Mouse (Mus musculus) thymus, postnatal 0 days (tissue): ENCODE results near the gene 4930402K13Rik. TPM values are rescaled to one million over a fixed set of nuclear protein-coding genes. Genes with fewer than 3 reads are reported as not detected.
"Not testable (repeated sequence)": the region's sequence is repeated elsewhere in the genome, so short reads cannot be mapped to it uniquely, and the experiment has no call there.

Experiments used
- DNase-seq: peaks from one replicate; pipeline ENCODE4 v3.0.0-alpha.2; 2015; ENCODE audit warnings: low spot score
- polyA plus RNA-seq: library from polyadenylated mRNA; unstranded; fragments of >200 nt; fragmentation: Nextera tagmentation; extraction: Ambion mirVana; gene quantifications from 2 replicates; pipeline ENCODE4 v1.2.1, GENCODE M21; 2015

4930402K13Rik gene
- not detected in 2 replicates for polyA plus RNA-seq

- DNase-seq: no peak
Observed at GRCm38 (mm10) chrX:9104262-9104661, at the start of gene 4930402K13Rik. Gene 4930402K13Rik, plus strand, starts transcription at chrX:9104562.

GRCm38 (mm10) chrX:9060952-9061351 lies 43.4 kb upstream of the 4930402K13Rik start:
- DNase-seq: not testable (repeated sequence)

- no peak for DNase-seq
Observed at GRCm38 (mm10) chrX:9062101-9062500, 42.3 kb upstream of the 4930402K13Rik start.

GRCm38 (mm10) chrX:9062715-9063114 lies 41.6 kb upstream of the 4930402K13Rik start, which contains the start of gene Fthl17f:
Gene Fthl17f, plus strand, starts transcription at chrX:9063015.
- not testable (repeated sequence) for DNase-seq

- not testable (repeated sequence) for DNase-seq
Observed at GRCm38 (mm10) chrX:9077699-9078098, 26.7 kb upstream of the 4930402K13Rik start.

GRCm38 (mm10) chrX:9095066-9095465 lies 9.3 kb upstream of the 4930402K13Rik start:
- DNase-seq: not testable (repeated sequence)

- no peak for DNase-seq
Observed at GRCm38 (mm10) chrX:9110381-9110780, 6.0 kb downstream of the 4930402K13Rik start.

GRCm38 (mm10) chrX:9124928-9125327 lies 20.6 kb downstream of the 4930402K13Rik start:
- DNase-seq: no peak

GRCm38 (mm10) chrX:9128317-9128831 lies 24.0 kb downstream of the 4930402K13Rik start:
- no peak for DNase-seq

- DNase-seq: no peak
Observed at GRCm38 (mm10) chrX:9139290-9139948, 35.1 kb downstream of the 4930402K13Rik start.

- no peak for DNase-seq
Observed at GRCm38 (mm10) chrX:9142669-9143068, 38.3 kb downstream of the 4930402K13Rik start.

Other genes starting within 250 kb of the 4930402K13Rik start
- gene Gm5751, start 230.3 kb upstream of the 4930402K13Rik start, polyA plus RNA-seq: not detected in 2 replicates
- gene B630019K06Rik, start 212.2 kb upstream of the 4930402K13Rik start, polyA plus RNA-seq: 0.67 and 0.78 TPM in 2 replicates
- gene Fthl17b, start 141.6 kb upstream of the 4930402K13Rik start, polyA plus RNA-seq: not detected in 2 replicates
- gene Fthl17c, start 128.0 kb upstream of the 4930402K13Rik start, polyA plus RNA-seq: not detected in 2 replicates
- gene Fthl17d, start 117.8 kb upstream of the 4930402K13Rik start, polyA plus RNA-seq: not detected in 2 replicates
- gene Fthl17e, start 71.1 kb upstream of the 4930402K13Rik start, polyA plus RNA-seq: not detected in 2 replicates
- gene Fthl17f, start 41.5 kb upstream of the 4930402K13Rik start, polyA plus RNA-seq: not detected in 2 replicates
- gene Lancl3, start 95.3 kb downstream of the 4930402K13Rik start, polyA plus RNA-seq: 0.37 and 0.88 TPM in 2 replicates
- gene Gm14862, start 152.3 kb downstream of the 4930402K13Rik start, polyA plus RNA-seq: not detected in 2 replicates
- gene Xk, start 168.2 kb downstream of the 4930402K13Rik start, polyA plus RNA-seq: 0.69 and 0.78 TPM in 2 replicates
- gene H2al1m, start 179.2 kb downstream of the 4930402K13Rik start, polyA plus RNA-seq: not detected in 2 replicates
- gene H2al1k, start 246.1 kb downstream of the 4930402K13Rik start, polyA plus RNA-seq: not detected in 2 replicates